Mouse (Mus musculus) small intestine, adult 10 weeks (tissue): Measurements from ENCODE around the gene 9930022D16Rik. TPM values are rescaled to one million over a fixed set of nuclear protein-coding genes. Genes with fewer than 3 reads are reported as not detected.

Source experiments
- polyA plus RNA-seq: library from polyadenylated mRNA; stranded (reverse); fragments of 350-450 nt; fragmentation: Illumina TruSeq; extraction: RNeasy Lipid Tissue Mini Kit (QIAGEN cat#74804); gene quantifications from one replicate; pipeline ENCODE4 v1.2.3, GENCODE M21; 2014; ENCODE audit warnings: low replicate concordance

9930022D16Rik gene
- polyA plus RNA-seq = not detected

GRCm38 (mm10) chr11:109413617-109414016, at the start of gene 9930022D16Rik:
9930022D16Rik (plus strand) TSS chr11:109413917.

GRCm38 (mm10) chr11:109425392-109426271, 11.9 kb downstream of the 9930022D16Rik start, which contains the start of gene Amz2:
Amz2 (plus strand) TSS chr11:109425946.

Other genes with a start within 250 kb of the 9930022D16Rik start
- 1.8 TPM for gene Rgs9, start 115.8 kb upstream of the 9930022D16Rik start, polyA plus RNA-seq
- gene Gna13, start 51.1 kb upstream of the 9930022D16Rik start, polyA plus RNA-seq = 63.9 TPM
- gene Amz2, start 12.0 kb downstream of the 9930022D16Rik start, polyA plus RNA-seq = 20.6 TPM
- 12.9 TPM for gene Arsg, start 59.5 kb downstream of the 9930022D16Rik start, polyA plus RNA-seq
- 92.4 TPM for gene Slc16a6, start 59.7 kb downstream of the 9930022D16Rik start, polyA plus RNA-seq
- 14.5 TPM for gene Wipi1, start 198.1 kb downstream of the 9930022D16Rik start, polyA plus RNA-seq
- gene Prkar1a, start 235.5 kb downstream of the 9930022D16Rik start, polyA plus RNA-seq = 126 TPM